Mouse (Mus musculus): Measurements from ENCODE around the gene Scn8a.

The Scn8a gene

GRCm38 (mm10) chr15:100881385-100881784, 11.7 kb downstream of the Scn8a start:
- no peak for DNase-seq (ENCODE audit: low spot score)

GRCm38 (mm10) chr15:100884481-100884880, 14.8 kb downstream of the Scn8a start:
- DNase-seq (ENCODE audit: low spot score), result no peak

GRCm38 (mm10) chr15:100891962-100892361, 22.3 kb downstream of the Scn8a start:
- peak; percentile 27 for DNase-seq (ENCODE audit: low spot score)

GRCm38 (mm10) chr15:100896502-100896901, 26.8 kb downstream of the Scn8a start:
- DNase-seq (ENCODE audit: low spot score), result no peak

GRCm38 (mm10) chr15:100903811-100904210, 34.2 kb downstream of the Scn8a start:
- DNase-seq (ENCODE audit: low spot score), result no peak

GRCm38 (mm10) chr15:100905006-100905405, 35.3 kb downstream of the Scn8a start:
- no peak for DNase-seq (ENCODE audit: low spot score)

GRCm38 (mm10) chr15:100905751-100906150, 36.1 kb downstream of the Scn8a start:
- DNase-seq (ENCODE audit: low spot score), result no peak

- DNase-seq (ENCODE audit: low spot score), result peak; percentile 21
These were observed 39.2 kb downstream of the Scn8a start for GRCm38 (mm10) chr15:100908817-100909216.

GRCm38 (mm10) chr15:100909734-100910163, 40.1 kb downstream of the Scn8a start:
- DNase-seq (ENCODE audit: low spot score), result peak; percentile 58

GRCm38 (mm10) chr15:100910381-100910841, 40.8 kb downstream of the Scn8a start:
- no peak for DNase-seq (ENCODE audit: low spot score)

GRCm38 (mm10) chr15:100912676-100913266, 43.1 kb downstream of the Scn8a start:
- no peak for DNase-seq (ENCODE audit: low spot score)

- DNase-seq (ENCODE audit: low spot score), result peak; percentile 48
These were observed 45.1 kb downstream of the Scn8a start for GRCm38 (mm10) chr15:100914734-100915242.

- no peak for DNase-seq (ENCODE audit: low spot score)
These were observed 48.4 kb downstream of the Scn8a start for GRCm38 (mm10) chr15:100918046-100918445.

- no peak for DNase-seq (ENCODE audit: low spot score)
These were observed 52.6 kb downstream of the Scn8a start for GRCm38 (mm10) chr15:100922210-100922609.

- DNase-seq (ENCODE audit: low spot score), result peak; percentile 62
These were observed 53.8 kb downstream of the Scn8a start for GRCm38 (mm10) chr15:100923476-100923875.

- no peak for DNase-seq (ENCODE audit: low spot score)
These were observed 55.3 kb downstream of the Scn8a start for GRCm38 (mm10) chr15:100924941-100925340.

- DNase-seq (ENCODE audit: low spot score), result no peak
These were observed 60.8 kb downstream of the Scn8a start for GRCm38 (mm10) chr15:100930477-100930876.

- DNase-seq (ENCODE audit: low spot score), result no peak
These were observed 66.5 kb downstream of the Scn8a start for GRCm38 (mm10) chr15:100936176-100936575.

GRCm38 (mm10) chr15:100948383-100948782, 78.7 kb downstream of the Scn8a start:
- no peak for DNase-seq (ENCODE audit: low spot score)

GRCm38 (mm10) chr15:100949169-100949568, 79.5 kb downstream of the Scn8a start:
- no peak for DNase-seq (ENCODE audit: low spot score)

- no peak for DNase-seq (ENCODE audit: low spot score)
These were observed 81.8 kb downstream of the Scn8a start for GRCm38 (mm10) chr15:100951491-100951890.

- no peak for DNase-seq (ENCODE audit: low spot score)
These were observed 82.6 kb downstream of the Scn8a start for GRCm38 (mm10) chr15:100952292-100952691.

- no peak for DNase-seq (ENCODE audit: low spot score)
These were observed 83.2 kb downstream of the Scn8a start for GRCm38 (mm10) chr15:100952854-100953253.

GRCm38 (mm10) chr15:100953955-100954354, 84.3 kb downstream of the Scn8a start:
- DNase-seq (ENCODE audit: low spot score), result no peak

Data from retina, embryonic 14.5 days (tissue).